Comparison of ENCODE assay signal across 11 mouse cellular contexts in the genomic region with DNA sequence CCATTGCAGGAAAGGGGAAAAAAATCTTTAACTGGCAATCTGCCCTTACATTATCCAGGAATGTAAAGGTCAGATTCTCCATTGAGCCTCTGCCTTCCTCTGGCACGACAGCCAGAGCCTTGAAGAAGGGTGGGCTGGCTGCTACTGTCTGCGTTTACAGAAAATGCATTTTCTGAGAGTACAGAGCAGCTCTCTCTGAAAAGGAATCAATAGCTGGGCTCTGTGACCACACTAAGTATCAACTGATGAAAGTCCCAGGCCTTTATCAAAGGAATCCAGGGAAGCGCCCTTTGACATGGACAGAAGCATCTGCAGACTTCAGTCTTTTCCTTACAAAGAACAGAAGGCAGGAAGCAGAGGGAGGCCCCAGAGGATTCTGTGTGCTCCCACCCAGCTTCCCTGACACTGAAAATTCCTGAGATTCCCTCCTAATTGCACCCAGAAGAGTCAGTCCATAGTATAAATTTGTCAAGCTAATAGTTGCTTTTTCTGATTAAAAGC.
A peak's percentile ranks its signal among the peaks of the same experiment; 100 is the strongest.
DNase-seq lines count a peak whose midpoint lies in the region; ATAC-seq and TF ChIP-seq lines count a peak whose summit lies in the region.
"Had no signal": no experiment of that assay in that cellular context is flagged by ENCODE, and none has a peak within 500 bp of the region (broad histone marks: within the 10 kb centered on the region; RNA-seq: fewer than 3 reads in every experiment).

No protein-coding gene starts in this region.

- no peak for ATAC-seq in midbrain, embryonic 11.5 days (ENCODE audit: low FRiP score)
- no peak for ATAC-seq in midbrain, postnatal 0 days (ENCODE audit: low FRiP score)
- ATAC-seq in heart, postnatal 0 days (ENCODE audit: insufficient read depth, low read depth), result no peak
- ATAC-seq in midbrain, embryonic 15.5 days (replicated peaks), result no peak; the same call in 1 of the 2 replicates

- TF ChIP-seq CTCF in heart, adult 2 months (IDR thresholded peaks at IDR 0.05), result no peak
- no peak for TF ChIP-seq CTCF in midbrain, postnatal 0 days (IDR thresholded peaks at IDR 0.05)
- TF ChIP-seq CTCF in heart, postnatal 0 days (IDR thresholded peaks at IDR 0.05; ENCODE audit: low read depth), result no peak

- no peaks in the 10 kb centered on the region for H3K27me3 ChIP-seq in heart, adult 2 months (ENCODE audit: control insufficient read depth, insufficient read depth, low read length)
- H3K27me3 ChIP-seq in midbrain, embryonic 11.5 days (ENCODE audit: control insufficient read depth, insufficient read depth, low read length), result no peaks in the 10 kb centered on the region
- H3K27me3 ChIP-seq in midbrain, postnatal 0 days (ENCODE audit: insufficient read depth, low read length), result no peaks in the 10 kb centered on the region
- H3K27me3 ChIP-seq in heart, postnatal 0 days (ENCODE audit: control insufficient read depth, insufficient read depth, low read length), result no peaks in the 10 kb centered on the region
- no peaks in the 10 kb centered on the region for H3K27me3 ChIP-seq in midbrain, embryonic 15.5 days (replicated peaks)
- H3K27me3 ChIP-seq: limb, embryonic 12.5 days had no signal

- TF ChIP-seq EP300 in heart, adult 2 months (IDR thresholded peaks at IDR 0.05; ENCODE audit: insufficient read depth, low read depth, low read length), result no peak
- no peak for TF ChIP-seq EP300 in heart, postnatal 0 days (IDR thresholded peaks at IDR 0.05; ENCODE audit: low read depth)

- H3K27ac ChIP-seq in heart, adult 2 months, result peak overlapping the region; percentile 66
- no peak overlapping the region for H3K27ac ChIP-seq in midbrain, embryonic 11.5 days (ENCODE audit: low read depth, low read length)
- no peak overlapping the region for H3K27ac ChIP-seq in midbrain, postnatal 0 days (ENCODE audit: low read depth, low read length)
- H3K27ac ChIP-seq in heart, postnatal 0 days (ENCODE audit: low read depth), result peak overlapping the region; percentile 49
- peak overlapping the region; percentile 2; the same call in 1 of the 2 replicates for H3K27ac ChIP-seq in midbrain, embryonic 15.5 days
- H3K27ac ChIP-seq: limb, embryonic 12.5 days had no signal

- no peak overlapping the region for H3K4me3 ChIP-seq in heart, adult 2 months
- no peak overlapping the region for H3K4me3 ChIP-seq in midbrain, embryonic 11.5 days (ENCODE audit: low read depth, low read length)
- no peak overlapping the region for H3K4me3 ChIP-seq in midbrain, postnatal 0 days (ENCODE audit: low read depth, low read length)
- H3K4me3 ChIP-seq in heart, postnatal 0 days (ENCODE audit: low read depth, low read length), result no peak overlapping the region
- no peak overlapping the region for H3K4me3 ChIP-seq in midbrain, embryonic 15.5 days
- H3K4me3 ChIP-seq: erythroblast, embryonic 14.5 days; limb, embryonic 12.5 days had no signal

- no peaks in the 10 kb centered on the region for H3K9me3 ChIP-seq in midbrain, embryonic 11.5 days (ENCODE audit: control insufficient read depth, low read length)
- H3K9me3 ChIP-seq in midbrain, postnatal 0 days (ENCODE audit: low read length), result no peaks in the 10 kb centered on the region
- H3K9me3 ChIP-seq in heart, postnatal 0 days (replicated peaks; ENCODE audit: control insufficient read depth, low read length), result no peaks in the 10 kb centered on the region
- H3K9me3 ChIP-seq in midbrain, embryonic 15.5 days, result no peaks in the 10 kb centered on the region
- H3K9me3 ChIP-seq: limb, embryonic 12.5 days had no signal

- intact Hi-C loops in heart, adult 2 months (cut with DNase I), result loop anchor here (5.0 kb wide), 3 partner anchors 78 to 122 kb away; partner anchors contain the start of gene Ankrd50

- H3K4me2 ChIP-seq in midbrain, embryonic 11.5 days, result no peak overlapping the region
- no peak overlapping the region for H3K4me2 ChIP-seq in midbrain, postnatal 0 days (ENCODE audit: low read depth, low read length, poor library complexity, severe bottlenecking)
- H3K4me2 ChIP-seq in heart, postnatal 0 days (ENCODE audit: low read depth, low read length), result no peak overlapping the region
- no peak overlapping the region for H3K4me2 ChIP-seq in midbrain, embryonic 15.5 days
- H3K4me2 ChIP-seq: limb, embryonic 12.5 days had no signal

- 28% methylated on average over 3 of the region's 3 CpGs for WGBS in heart, adult 2 months
- 26% methylated on average over 3 of the region's 3 CpGs for WGBS in midbrain, embryonic 11.5 days
- 39% methylated on average over 3 of the region's 3 CpGs for WGBS in midbrain, postnatal 0 days
- 35% methylated on average over 3 of the region's 3 CpGs for WGBS in heart, postnatal 0 days
- whole genome bisulfite sequencing in midbrain, embryonic 15.5 days, result 31% methylated on average over 3 of the region's 3 CpGs

- peak in 1 of 2 experiments; percentile 21 for DNase-seq in heart, adult 2 months
- DNase-seq in heart, postnatal 4 days, result no peak
- DNase-seq in midbrain, embryonic 11.5 days (ENCODE audit: low spot score, missing footprints), result peak; percentile 91
- DNase-seq in midbrain, postnatal 0 days (ENCODE audit: low spot score), result no peak
- DNase-seq in heart, postnatal 0 days (ENCODE audit: low spot score), result peak; percentile 40
- DNase-seq in B cell, adult 2 months, result no peak
- DNase-seq in spleen, adult 18-20 months, result no peak
- DNase-seq: gastrocnemius, postnatal 25 days had no signal

- no peaks in the 10 kb centered on the region for H3K79me2 ChIP-seq in heart, adult 2 months (replicated peaks; ENCODE audit: control insufficient read depth, insufficient read depth, low read length)

- peaks cover 10% of the 10 kb centered on the region for H3K4me1 ChIP-seq in heart, adult 2 months (ENCODE audit: control insufficient read depth, insufficient read depth, low read length)
- peaks cover 4% of the 10 kb centered on the region; the same call in 1 of the 2 replicates for H3K4me1 ChIP-seq in midbrain, embryonic 11.5 days (ENCODE audit: control insufficient read depth, insufficient read depth, low read length)
- H3K4me1 ChIP-seq in midbrain, postnatal 0 days (ENCODE audit: insufficient read depth, low read length), result no peaks in the 10 kb centered on the region
- peaks cover 8% of the 10 kb centered on the region; the same call in 1 of the 2 replicates for H3K4me1 ChIP-seq in heart, postnatal 0 days (ENCODE audit: control insufficient read depth, insufficient read depth)
- peaks cover 15% of the 10 kb centered on the region for H3K4me1 ChIP-seq in midbrain, embryonic 15.5 days
- H3K4me1 ChIP-seq: limb, embryonic 12.5 days had no signal

- no peak for TF ChIP-seq POLR2A in heart, adult 2 months (IDR thresholded peaks at IDR 0.05; ENCODE audit: insufficient read depth, low read depth, low read length)

- H3K9ac ChIP-seq in heart, adult 2 months (ENCODE audit: low read depth, low read length), result no peak overlapping the region; the same call in 1 of the 2 replicates
- no peak overlapping the region for H3K9ac ChIP-seq in midbrain, embryonic 11.5 days (ENCODE audit: low read length)
- no peak overlapping the region for H3K9ac ChIP-seq in midbrain, postnatal 0 days (replicated peaks; ENCODE audit: low read length, poor library complexity, severe bottlenecking)
- no peak overlapping the region for H3K9ac ChIP-seq in heart, postnatal 0 days (replicated peaks; ENCODE audit: low read depth, low read length)
- no peak overlapping the region for H3K9ac ChIP-seq in midbrain, embryonic 15.5 days
- H3K9ac ChIP-seq: limb, embryonic 12.5 days had no signal

- peaks cover 6% of the 10 kb centered on the region; the same call in 1 of the 2 replicates for H3K36me3 ChIP-seq in heart, adult 2 months (ENCODE audit: control insufficient read depth, insufficient read depth, low read length)
- H3K36me3 ChIP-seq in midbrain, embryonic 11.5 days (ENCODE audit: control insufficient read depth, insufficient read depth, low read length), result no peaks in the 10 kb centered on the region
- H3K36me3 ChIP-seq in midbrain, postnatal 0 days (ENCODE audit: insufficient read depth, low read length), result no peaks in the 10 kb centered on the region
- no peaks in the 10 kb centered on the region for H3K36me3 ChIP-seq in heart, postnatal 0 days (replicated peaks; ENCODE audit: control insufficient read depth, insufficient read depth, low read length)
- no peaks in the 10 kb centered on the region for H3K36me3 ChIP-seq in midbrain, embryonic 15.5 days (replicated peaks)
- H3K36me3 ChIP-seq: limb, embryonic 12.5 days had no signal

Comparison
In these comparisons a context has a peak if more than half of its experiments do, and no peak if none do; other contexts are left out.
1. DNase-seq: peak in midbrain, embryonic 11.5 days (single experiment) and heart, postnatal 0 days (single experiment); none in heart, postnatal 4 days (single experiment), midbrain, postnatal 0 days (single experiment), B cell, adult 2 months (0 of 2) and spleen, adult 18-20 months (0 of 2).
2. H3K27ac ChIP-seq: peak in heart, adult 2 months (single experiment), heart, postnatal 0 days (single experiment) and midbrain, embryonic 15.5 days (single experiment); none in midbrain, embryonic 11.5 days (single experiment) and midbrain, postnatal 0 days (single experiment).